In genomic region chr13:46096416-46096815, GRCm38 (mm10) we compare ENCODE assay signal across 16 mouse cellular contexts.
DNase-seq lines count a peak whose midpoint lies in the region; ATAC-seq and TF ChIP-seq lines count a peak whose summit lies in the region.
"Had no signal": no experiment of that assay in that cellular context is flagged by ENCODE, and none has a peak within 500 bp of the region (broad histone marks: within the 10 kb centered on the region; RNA-seq: fewer than 3 reads in every experiment).

No protein-coding gene starts in this region.

- TF ChIP-seq POLR2A in brain, embryonic 14.5 days (IDR thresholded peaks at IDR 0.05; ENCODE audit: borderline replicate concordance, extremely low read depth, insufficient read depth, insufficient read length, poor library complexity, severe bottlenecking) = no peak

- no peak for TF ChIP-seq CTCF in brain, embryonic 14.5 days (IDR thresholded peaks at IDR 0.05; ENCODE audit: borderline replicate concordance, extremely low read depth, insufficient read depth, insufficient read length)

- intact Hi-C loops in left cerebral cortex, postnatal 36 days (cut with DNase I) = no loop called here

- ATAC-seq in frontal cortex, adult (ENCODE audit: low TSS enrichment) = peak; percentile 86
- ATAC-seq: hindbrain, embryonic 16.5 days; intestine, postnatal 0 days; liver, embryonic 12.5 days had no signal

- DNase-seq in frontal cortex, postnatal 25 days (ENCODE audit: low spot score in 2 of 2) = no peak
- peak; percentile 26 to 52 for DNase-seq in left cerebral cortex, postnatal 36 days (ENCODE audit: low spot score in 2 of 2)
- no peak for DNase-seq in left cerebral cortex, adult 11 months (ENCODE audit: low spot score)
- peak; percentile 24 for DNase-seq in brain, embryonic 14.5 days (ENCODE audit: low read depth)
- peak; percentile 25 to 33 for DNase-seq in layer of hippocampus, postnatal 10 days (ENCODE audit: low spot score in 2 of 2)
- DNase-seq in heart, postnatal 4 days = no peak
- DNase-seq in cerebellum, postnatal 14 days = no peak
- DNase-seq: cerebellum, adult 11-12 months; cerebellum, postnatal 25 days; gastrocnemius, adult 2 months; heart, adult 18-20 months; heart, postnatal 36 days had no signal

Comparison
In these comparisons a context has a peak if more than half of its experiments do, and no peak if none do; other contexts are left out.
1. DNase-seq: peak in left cerebral cortex, postnatal 36 days (2 of 2), brain, embryonic 14.5 days (single experiment) and layer of hippocampus, postnatal 10 days (2 of 2); none in frontal cortex, postnatal 25 days (0 of 2), left cerebral cortex, adult 11 months (single experiment), heart, postnatal 4 days (single experiment) and cerebellum, postnatal 14 days (0 of 2).